Mouse (Mus musculus) neural tube, embryonic 14.5 days (tissue): ENCODE results near the gene Crybg1. TPM values are rescaled to one million over a fixed set of nuclear protein-coding genes. Genes with fewer than 3 reads are reported as not detected.
A peak's percentile ranks its signal among the peaks of the same experiment; 100 is the strongest.

Experiments used
- ATAC-seq: fragments of 200-750 bp; cut with Nextera tagmentation; 2 replicates; pipeline ENCODE4 v1.8.0; 2017; ENCODE audit warnings: low read depth, mild to moderate bottlenecking, moderate TSS enrichment, moderate library complexity
- H3K27ac ChIP-seq: fragments of 300-500 bp; sonication (generic); 2 replicates; pipeline ENCODE4 v1.5.1; 2014; ENCODE audit warnings: low read depth, mild to moderate bottlenecking, control low read depth, low read length, moderate library complexity, mixed read lengths
- H3K27me3 ChIP-seq: fragments of 300-500 bp; sonication (generic); 2 replicates; pipeline ENCODE4 v1.6.1; 2014; ENCODE audit warnings: low read length; ENCODE audit not compliant: control insufficient read depth, insufficient read depth
- H3K36me3 ChIP-seq: fragments of 300-500 bp; sonication (generic); 2 replicates; pipeline ENCODE4 v1.6.1; 2014; ENCODE audit warnings: low read length, mixed read lengths; ENCODE audit not compliant: control insufficient read depth, insufficient read depth
- H3K4me1 ChIP-seq: fragments of 300-500 bp; sonication (generic); 2 replicates; pipeline ENCODE4 v1.6.1; 2014; ENCODE audit warnings: low read length; ENCODE audit not compliant: control insufficient read depth, insufficient read depth
- H3K4me2 ChIP-seq: fragments of 300-500 bp; sonication (generic); 2 replicates; pipeline ENCODE4 v1.6.1; 2014; ENCODE audit warnings: mild to moderate bottlenecking, low read depth, low read length, control low read depth
- H3K4me3 ChIP-seq: fragments of 300-500 bp; sonication (generic); 2 replicates; pipeline ENCODE4 v1.5.1; 2014; ENCODE audit warnings: low read depth, low read length, control low read depth, mixed read lengths
- H3K9ac ChIP-seq: fragments of 300-500 bp; sonication (generic); replicated peaks from 2 replicates; pipeline ENCODE4 v1.6.1; 2014; ENCODE audit warnings: low read depth, mild to moderate bottlenecking, control low read depth, low read length, mixed read lengths
- H3K9me3 ChIP-seq: fragments of 300-500 bp; sonication (generic); 2 replicates; pipeline ENCODE4 v1.6.1; 2016; ENCODE audit warnings: low read length; ENCODE audit not compliant: control insufficient read depth
- WGBS: fragments of 180-500 bp; shearing (Covaris S2); extraction: QIAGEN DNeasy Blood & Tissue Kit; methylation state at CpG from one replicate; pipeline ENCODE4 v1.1.7; 2014; 5-methylcytosine and 5-hydroxymethylcytosine counted together
- polyA plus RNA-seq: library from polyadenylated mRNA; unstranded; fragments of >200 nt; fragmentation: Nextera tagmentation; extraction: Ambion mirVana; gene quantifications from 2 replicates; pipeline ENCODE4 v1.2.1, GENCODE M21; 2014

The Crybg1 gene
- polyA plus RNA-seq, 1 experiment from 2014 or later: 0.09 TPM

- no peaks in the 10 kb centered on the region for H3K36me3 ChIP-seq
- H3K27ac ChIP-seq: no peak overlapping the region
- peak; percentile 36; the same call in 1 of the 2 replicates for ATAC-seq
- no peak overlapping the region for H3K9ac ChIP-seq
- H3K9me3 ChIP-seq: no peaks in the 10 kb centered on the region
- H3K4me3 ChIP-seq: no peak overlapping the region
- 2% methylated on average over 40 of the region's 40 CpGs for WGBS
- H3K4me1 ChIP-seq: no peaks in the 10 kb centered on the region
- H3K27me3 ChIP-seq: peaks cover 35% of the 10 kb centered on the region
- peak overlapping the region; percentile 40 for H3K4me2 ChIP-seq
These were observed 142.7 kb downstream of the Crybg1 start for GRCm38 (mm10) chr10:44005677-44006641.

GRCm38 (mm10) chr10:44004221-44004751 is 144.4 kb downstream of the Crybg1 start:
- Histone ChIP-seq H3K4me1 (no peaks in the 10 kb centered on the region), H3K4me2 (peak overlapping the region; percentile 51), H3K27ac (no peak overlapping the region), H3K36me3 (no peaks in the 10 kb centered on the region), H3K9ac (no peak overlapping the region), H3K4me3 (peak overlapping the region; percentile 35; the same call in 1 of the 2 replicates), H3K27me3 (peaks cover 35% of the 10 kb centered on the region), H3K9me3 (no peaks in the 10 kb centered on the region)
- peak; percentile 21; the same call in 1 of the 2 replicates for ATAC-seq
- WGBS: under 1% methylated on average over 32 of the region's 33 CpGs

DNA sequence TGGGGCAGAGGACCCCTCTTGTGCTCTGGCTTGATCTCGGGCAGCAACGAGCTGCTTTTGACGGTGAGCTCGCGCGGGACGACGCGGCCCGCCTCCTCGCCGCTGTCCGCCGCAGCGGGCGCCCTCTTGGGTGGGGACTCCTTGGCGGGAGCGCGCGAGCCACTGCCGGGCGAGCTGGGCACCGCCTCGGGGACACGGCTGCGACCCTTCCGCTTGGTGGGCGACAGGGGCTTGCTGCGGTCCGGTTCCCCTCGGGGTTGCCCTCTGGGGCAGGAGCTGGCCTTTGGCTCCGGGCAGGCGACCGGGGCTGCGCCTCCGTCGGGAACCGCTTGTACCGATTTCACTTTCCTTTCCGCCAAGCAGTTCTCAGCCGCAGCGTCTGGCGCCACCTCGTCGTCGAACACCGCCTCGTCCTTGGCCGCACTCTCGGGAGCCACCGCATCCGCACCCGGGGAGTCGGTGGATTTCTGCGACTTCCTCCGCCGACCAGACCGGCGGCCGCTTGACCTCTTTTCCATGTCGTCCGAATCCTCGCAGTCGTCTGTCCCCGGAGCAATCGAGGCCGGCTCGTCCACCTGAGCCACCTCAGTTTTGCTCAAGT is 145.0 kb downstream of the Crybg1 start:
- H3K4me1 ChIP-seq: no peaks in the 10 kb centered on the region
- H3K36me3 ChIP-seq: no peaks in the 10 kb centered on the region
- 0 out of 2 replicates have a peak overlapping the region, but pooled peaks have one; percentile 16 for H3K9ac ChIP-seq
- H3K27ac ChIP-seq: no peak overlapping the region
- H3K4me3 ChIP-seq: peak overlapping the region; percentile 35
- H3K4me2 ChIP-seq: peak overlapping the region; percentile 51
- H3K9me3 ChIP-seq: no peaks in the 10 kb centered on the region
- peaks cover 35% of the 10 kb centered on the region for H3K27me3 ChIP-seq
- whole genome bisulfite sequencing: under 1% methylated on average over 56 of the region's 68 CpGs
- ATAC-seq: peak; percentile 53; the same call in 1 of the 2 replicates

GRCm38 (mm10) chr10:44002995-44003524 is 145.6 kb downstream of the Crybg1 start:
- Histone ChIP-seq H3K36me3 (no peaks in the 10 kb centered on the region), H3K27ac (no peak overlapping the region), H3K4me3 (peak overlapping the region; percentile 35), H3K4me1 (no peaks in the 10 kb centered on the region), H3K9ac (0 out of 2 replicates have a peak overlapping the region, but pooled peaks have one; percentile 16), H3K27me3 (peaks cover 35% of the 10 kb centered on the region), H3K9me3 (no peaks in the 10 kb centered on the region), H3K4me2 (peak overlapping the region; percentile 51)
- ATAC-seq: peak; percentile 1; the same call in 1 of the 2 replicates
- 2% methylated on average over 11 of the region's 11 CpGs for WGBS

GRCm38 (mm10) chr10:44002004-44002940 is 146.4 kb downstream of the Crybg1 start:
- no peak overlapping the region for H3K4me2 ChIP-seq
- H3K9ac ChIP-seq: no peak overlapping the region
- H3K27me3 ChIP-seq: peaks cover 35% of the 10 kb centered on the region
- 12% methylated on average over 14 of the region's 14 CpGs for WGBS
- H3K27ac ChIP-seq: no peak overlapping the region
- H3K4me1 ChIP-seq: no peaks in the 10 kb centered on the region
- H3K36me3 ChIP-seq: no peaks in the 10 kb centered on the region
- no peaks in the 10 kb centered on the region for H3K9me3 ChIP-seq
- ATAC-seq: no peak
- H3K4me3 ChIP-seq: no peak overlapping the region

GRCm38 (mm10) chr10:44000156-44000865 is 148.3 kb downstream of the Crybg1 start:
- H3K27ac ChIP-seq: no peak overlapping the region
- no peak overlapping the region for H3K4me3 ChIP-seq
- H3K9ac ChIP-seq: no peak overlapping the region
- no peak overlapping the region for H3K4me2 ChIP-seq
- peaks cover 27% of the 10 kb centered on the region for H3K27me3 ChIP-seq
- no peak for ATAC-seq
- no peaks in the 10 kb centered on the region for H3K4me1 ChIP-seq
- H3K36me3 ChIP-seq: no peaks in the 10 kb centered on the region
- H3K9me3 ChIP-seq: no peaks in the 10 kb centered on the region
- WGBS: 70% methylated on average over 2 of the region's 2 CpGs

DNA sequence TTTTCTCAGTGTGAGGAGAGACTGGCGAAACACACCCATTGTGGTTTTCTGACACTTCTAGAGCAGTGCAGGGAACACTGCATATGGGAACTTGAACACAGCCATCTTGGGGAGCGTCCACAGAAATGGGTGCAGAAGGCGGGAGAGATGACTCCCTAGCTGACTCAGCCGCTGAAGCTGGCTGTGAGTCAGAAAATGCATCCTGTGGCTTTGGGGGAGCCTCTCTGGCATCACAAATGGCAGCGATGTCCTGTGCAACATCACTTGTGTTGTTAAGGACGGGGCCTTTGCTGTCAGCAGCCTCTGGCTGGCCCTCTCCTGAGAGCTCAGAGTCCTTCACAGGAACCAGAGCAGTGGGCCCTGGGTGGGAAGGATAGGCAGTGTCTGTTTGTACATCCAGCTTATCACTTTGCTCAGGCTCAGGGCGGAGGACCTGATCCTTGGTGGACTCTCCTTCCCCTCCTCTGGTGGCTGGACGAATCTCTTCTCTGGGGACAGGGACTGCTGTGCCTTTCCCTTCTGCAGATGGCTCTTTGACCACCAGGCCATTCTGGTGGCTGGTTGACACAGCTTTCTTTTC is 150.1 kb downstream of the Crybg1 start:
- peaks cover 15% of the 10 kb centered on the region for H3K27me3 ChIP-seq
- H3K9ac ChIP-seq: no peak overlapping the region
- WGBS: 84% methylated on average over 8 of the region's 8 CpGs
- no peaks in the 10 kb centered on the region for H3K36me3 ChIP-seq
- H3K4me3 ChIP-seq: no peak overlapping the region
- no peak for ATAC-seq
- no peak overlapping the region for H3K27ac ChIP-seq
- H3K4me1 ChIP-seq: no peaks in the 10 kb centered on the region
- no peaks in the 10 kb centered on the region for H3K9me3 ChIP-seq
- no peak overlapping the region for H3K4me2 ChIP-seq
